Mouse (Mus musculus) lung, embryonic 14.5 days (tissue): ENCODE measurements around the gene Wdr60. TPM values are rescaled to one million over a fixed set of nuclear protein-coding genes. Genes with fewer than 3 reads are reported as not detected.

Experiments
- ATAC-seq: fragments of 200-750 bp; cut with Nextera tagmentation; 2 replicates; pipeline ENCODE4 v1.8.0; 2017; ENCODE audit warnings: mild to moderate bottlenecking, moderate TSS enrichment, moderate library complexity; ENCODE audit not compliant: insufficient read depth
- DNase-seq: peaks from one replicate; pipeline ENCODE4 v3.0.0-alpha.2; 2015
- H3K27ac ChIP-seq: fragments of 300-500 bp; sonication (generic); 2 replicates; pipeline ENCODE4 v1.5.1; 2014; ENCODE audit warnings: low read depth, mild to moderate bottlenecking, moderate library complexity
- H3K27me3 ChIP-seq: fragments of 300-500 bp; sonication (generic); 2 replicates; pipeline ENCODE4 v1.6.1; 2014; ENCODE audit warnings: low read length, control low read depth; ENCODE audit not compliant: insufficient read depth
- H3K36me3 ChIP-seq: fragments of 300-500 bp; sonication (generic); 2 replicates; pipeline ENCODE4 v1.6.1; 2014; ENCODE audit warnings: control low read depth; ENCODE audit not compliant: insufficient read depth
- H3K4me1 ChIP-seq: fragments of 300-500 bp; sonication (generic); 2 replicates; pipeline ENCODE4 v1.6.1; 2014; ENCODE audit warnings: antibody characterized with exemption, control low read depth; ENCODE audit not compliant: insufficient read depth
- H3K4me2 ChIP-seq: fragments of 300-500 bp; sonication (generic); 2 replicates; pipeline ENCODE4 v1.6.1; 2014; ENCODE audit warnings: mild to moderate bottlenecking
- H3K4me3 ChIP-seq: fragments of 300-500 bp; sonication (generic); 2 replicates; pipeline ENCODE4 v1.5.1; 2014; ENCODE audit warnings: low read depth, low read length
- H3K9ac ChIP-seq: fragments of 300-500 bp; sonication (generic); 2 replicates; pipeline ENCODE4 v1.6.1; 2014
- H3K9me3 ChIP-seq: fragments of 300-500 bp; sonication (generic); 2 replicates; pipeline ENCODE4 v1.6.1; 2016; ENCODE audit warnings: low read depth, low read length, control low read depth
- CTCF ChIP-seq: IDR thresholded peaks from 2 replicates; pipeline ENCODE4 v1.5.1; 2016; ENCODE audit warnings: antibody characterized with exemption, low read depth
- WGBS: fragments of 180-500 bp; shearing (Covaris S2); extraction: QIAGEN DNeasy Blood & Tissue Kit; methylation state at CpG from one replicate; pipeline ENCODE4 v1.1.7; 2014; 5-methylcytosine and 5-hydroxymethylcytosine counted together
- polyA plus RNA-seq: library from polyadenylated mRNA; unstranded; fragments of >200 nt; fragmentation: Nextera tagmentation; extraction: Ambion mirVana; gene quantifications from 2 replicates; pipeline ENCODE4 v1.2.1, GENCODE M21; 2014

Wdr60 gene
- polyA plus RNA-seq, result 16.4 and 18.2 TPM in 2 replicates

- H3K36me3 ChIP-seq, result no peaks in the 10 kb centered on the region
- peak within 1 kb of the TSS; percentile 65 for H3K4me3 ChIP-seq
- peak within 1 kb of the TSS; percentile 69 for H3K27ac ChIP-seq
- no peaks in the 10 kb centered on the region for H3K9me3 ChIP-seq
- peaks cover 3% of the 10 kb centered on the region; the same call in 1 of the 2 replicates for H3K4me1 ChIP-seq
- TF ChIP-seq CTCF, result no peak
- peak within 1 kb of the TSS; percentile 79 for H3K4me2 ChIP-seq
- peak; percentile 99 for ATAC-seq
- 3% methylated on average over 47 of the region's 47 CpGs for WGBS
- peak within 1 kb of the TSS; percentile 66 for H3K9ac ChIP-seq
- H3K27me3 ChIP-seq, result no peaks in the 10 kb centered on the region
- DNase-seq, result peak; percentile 93
These were observed at the start of gene Wdr60 for GRCm38 (mm10) chr12:116262555-116263341. Gene Wdr60, minus strand, starts transcription at chr12:116263022.

GRCm38 (mm10) chr12:116308612-116309011, 45.8 kb upstream of the Wdr60 start:
- no peak for TF ChIP-seq CTCF
- Histone ChIP-seq H3K4me3 (no peak overlapping the region), H3K27me3 (no peaks in the 10 kb centered on the region), H3K4me1 (0 out of 2 replicates have a peak, but pooled peaks cover 3% of the 10 kb centered on the region), H3K27ac (no peak overlapping the region), H3K4me2 (no peak overlapping the region), H3K9me3 (no peaks in the 10 kb centered on the region), H3K36me3 (no peaks in the 10 kb centered on the region), H3K9ac (no peak overlapping the region)
- ATAC-seq, result no peak
- 71% methylated on average over 2 of the region's 2 CpGs for WGBS
- DNase-seq, result no peak

- ATAC-seq (no peak), DNase-seq (no peak)
- WGBS, result 83% methylated on average over 3 of the region's 3 CpGs
- Histone ChIP-seq H3K4me3 (no peak overlapping the region), H3K27ac (no peak overlapping the region), H3K27me3 (no peaks in the 10 kb centered on the region), H3K4me1 (0 out of 2 replicates have a peak, but pooled peaks cover 3% of the 10 kb centered on the region), H3K9me3 (no peaks in the 10 kb centered on the region), H3K4me2 (no peak overlapping the region), H3K9ac (no peak overlapping the region), H3K36me3 (no peaks in the 10 kb centered on the region)
- TF ChIP-seq CTCF, result no peak
These were observed 45.0 kb upstream of the Wdr60 start for GRCm38 (mm10) chr12:116307870-116308269.

GRCm38 (mm10) chr12:116306042-116306441, 43.2 kb upstream of the Wdr60 start:
- Histone ChIP-seq H3K4me2 (no peak overlapping the region), H3K27me3 (no peaks in the 10 kb centered on the region), H3K9me3 (no peaks in the 10 kb centered on the region), H3K27ac (no peak overlapping the region), H3K4me3 (no peak overlapping the region), H3K36me3 (no peaks in the 10 kb centered on the region), H3K9ac (no peak overlapping the region), H3K4me1 (0 out of 2 replicates have a peak, but pooled peaks cover 2% of the 10 kb centered on the region)
- no peak for TF ChIP-seq CTCF
- WGBS, result 36% methylated on average over 1 of the region's 1 CpGs
- DNase-seq (no peak), ATAC-seq (no peak)

- H3K4me1 ChIP-seq, result no peaks in the 10 kb centered on the region
- DNase-seq (no peak), ATAC-seq (no peak)
- H3K27ac ChIP-seq, result no peak overlapping the region
- no peak overlapping the region for H3K4me3 ChIP-seq
- H3K9me3 ChIP-seq, result no peaks in the 10 kb centered on the region
- TF ChIP-seq CTCF, result no peak
- H3K9ac ChIP-seq, result no peak overlapping the region
- H3K36me3 ChIP-seq, result no peaks in the 10 kb centered on the region
- no peak overlapping the region for H3K4me2 ChIP-seq
- H3K27me3 ChIP-seq, result no peaks in the 10 kb centered on the region
These were observed 39.4 kb upstream of the Wdr60 start for GRCm38 (mm10) chr12:116302181-116302580.

- no peak overlapping the region for H3K27ac ChIP-seq
- no peak overlapping the region for H3K4me3 ChIP-seq
- no peak overlapping the region for H3K4me2 ChIP-seq
- DNase-seq (no peak), ATAC-seq (no peak)
- H3K27me3 ChIP-seq, result no peaks in the 10 kb centered on the region
- no peaks in the 10 kb centered on the region for H3K4me1 ChIP-seq
- no peaks in the 10 kb centered on the region for H3K36me3 ChIP-seq
- no peaks in the 10 kb centered on the region for H3K9me3 ChIP-seq
- no peak overlapping the region for H3K9ac ChIP-seq
- WGBS, result 91% methylated on average over 2 of the region's 2 CpGs
- TF ChIP-seq CTCF, result no peak
These were observed 37.1 kb upstream of the Wdr60 start for GRCm38 (mm10) chr12:116299906-116300305.

GRCm38 (mm10) chr12:116293599-116294292, 30.9 kb upstream of the Wdr60 start:
- Histone ChIP-seq H3K36me3 (no peaks in the 10 kb centered on the region), H3K9ac (no peak overlapping the region), H3K27me3 (no peaks in the 10 kb centered on the region), H3K4me3 (no peak overlapping the region), H3K27ac (no peak overlapping the region), H3K9me3 (no peaks in the 10 kb centered on the region), H3K4me1 (no peaks in the 10 kb centered on the region), H3K4me2 (no peak overlapping the region)
- TF ChIP-seq CTCF, result no peak
- 72% methylated on average over 4 of the region's 4 CpGs for WGBS
- no peak for ATAC-seq
- DNase-seq, result no peak
